Mouse (Mus musculus): ENCODE measurements at regions not wholly inside any gene's neighbourhood (a gene's known extent, or its start where the extent isn't known, plus 50 kb on each side); places are given as distances from the start of the nearest gene placed in this dataset.
"Not testable (repeated sequence)": the region's sequence is repeated elsewhere in the genome, so short reads cannot be mapped to it uniquely, and the experiment has no call there.

DNA sequence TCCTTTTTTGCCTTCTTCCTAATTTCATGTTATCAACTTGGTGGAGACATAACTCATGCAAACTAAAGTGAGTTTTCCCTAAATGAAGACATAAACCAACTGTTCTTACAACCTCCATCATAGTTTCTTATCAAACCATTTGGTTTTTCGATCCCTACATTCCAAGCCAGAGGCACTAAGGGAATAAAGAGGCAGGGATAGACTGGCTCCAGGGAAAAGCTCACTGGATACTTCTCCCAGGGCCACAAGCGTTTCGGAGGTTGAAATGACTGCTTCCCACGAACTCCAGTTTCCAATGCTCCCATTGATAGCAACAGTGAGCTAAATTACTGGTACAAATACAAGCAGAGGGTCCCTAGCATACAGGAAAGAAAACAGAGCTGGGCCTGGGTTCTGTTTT is 178.4 kb upstream of the Otx2 start:
- no peak for DNase-seq (ENCODE audit: low read depth, low spot score)

DNA sequence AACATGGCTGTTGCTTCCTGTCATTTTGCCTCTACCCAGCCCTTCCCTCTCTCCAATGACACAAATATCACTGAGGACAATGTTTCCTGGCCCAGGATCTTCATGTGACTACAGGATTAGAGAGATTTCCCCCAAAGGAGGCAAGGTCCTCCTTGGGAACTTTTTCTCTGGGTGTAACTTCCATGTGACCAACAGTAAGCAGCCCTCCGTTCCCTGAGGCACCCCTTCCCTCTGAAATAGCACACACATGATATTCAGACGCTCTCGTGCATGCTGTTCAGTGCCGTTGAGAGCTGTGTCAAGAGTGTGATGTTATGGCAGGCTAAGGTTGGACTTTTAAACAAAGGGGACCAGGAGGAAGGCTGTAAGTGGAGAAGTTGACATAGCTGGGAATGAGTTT is 169.2 kb upstream of the Otx2 start:
- DNase-seq (ENCODE audit: low read depth, low spot score), result no peak

DNA sequence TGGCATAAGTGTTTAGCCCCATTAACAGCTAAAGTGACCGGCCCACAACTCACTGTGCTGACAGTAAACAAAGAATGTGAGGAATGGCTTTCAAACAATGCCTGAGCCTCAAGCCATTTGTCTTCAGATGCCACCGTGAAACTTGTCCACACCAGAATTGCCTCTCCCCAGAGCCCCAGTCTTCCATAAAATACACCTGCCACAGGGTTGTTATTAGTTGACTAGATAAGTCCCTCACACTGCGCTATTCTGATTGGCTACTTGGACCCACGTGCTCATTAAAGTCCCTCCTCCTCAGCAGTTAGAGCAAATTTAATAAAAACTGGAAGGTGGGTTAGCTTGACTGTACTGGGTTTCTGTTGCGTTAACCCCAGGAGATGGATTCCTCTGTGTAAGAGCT is 167.7 kb upstream of the Otx2 start:
- no peak for DNase-seq (ENCODE audit: low read depth, low spot score)

DNA sequence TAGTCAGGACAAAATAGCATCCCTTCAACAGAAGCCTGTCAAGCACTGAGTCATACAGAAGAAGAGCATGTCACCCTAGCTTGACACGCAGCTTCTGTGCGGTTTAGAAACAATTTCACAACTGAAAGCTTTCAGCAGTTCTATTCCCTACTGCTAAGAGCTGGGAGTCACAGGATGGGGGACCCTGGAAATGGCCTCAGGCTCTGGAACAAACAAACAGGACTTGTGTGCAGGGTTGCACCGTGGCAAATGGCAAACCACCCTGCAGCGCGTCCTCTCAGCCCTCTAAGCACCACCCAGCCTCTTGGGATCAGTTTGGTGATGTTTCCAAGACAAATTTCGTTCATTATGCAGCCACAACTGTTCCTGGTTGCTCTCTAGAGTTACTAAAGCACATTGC is 163.6 kb upstream of the Otx2 start:
- no peak for DNase-seq (ENCODE audit: low read depth, low spot score)

DNA sequence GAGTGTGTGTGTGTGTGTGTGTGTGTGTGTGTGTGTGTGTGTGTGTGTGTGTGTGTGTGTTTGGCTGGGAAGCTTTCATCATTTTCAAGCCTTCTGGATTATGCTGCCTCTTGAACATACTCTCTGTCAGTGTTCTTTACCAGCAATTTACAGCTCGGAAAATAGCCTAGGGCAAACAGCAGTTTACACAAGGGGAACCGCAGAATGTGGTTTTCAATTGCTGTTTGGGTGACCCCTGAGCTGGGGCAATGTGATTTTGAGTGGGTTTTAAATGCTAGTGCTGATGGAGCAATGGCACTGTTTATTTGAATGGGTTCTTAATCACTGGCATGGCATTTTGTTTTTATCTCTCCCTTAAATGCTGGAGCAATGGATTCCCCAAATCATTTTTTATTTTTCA is 162.5 kb upstream of the Otx2 start:
- DNase-seq (ENCODE audit: low read depth, low spot score), result no peak

DNA sequence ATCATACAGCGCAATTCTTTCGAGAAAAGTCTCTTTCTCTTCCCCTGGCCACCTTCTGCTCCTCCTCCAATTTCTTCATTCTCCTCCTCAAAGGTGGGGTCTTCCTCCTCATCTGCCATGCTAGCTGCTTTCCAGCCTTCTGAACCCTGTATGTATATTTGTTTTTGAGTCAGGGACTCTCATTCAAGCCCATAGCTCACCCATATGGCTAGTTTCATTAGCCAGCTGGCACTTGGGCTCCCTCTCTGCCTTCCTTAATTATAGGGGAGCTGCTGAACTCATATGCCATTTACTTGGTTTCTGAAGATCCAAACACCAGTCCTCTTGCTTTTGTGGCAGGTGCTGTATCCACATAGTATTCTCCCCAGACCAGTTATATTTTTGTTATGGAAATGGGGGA is 160.8 kb upstream of the Otx2 start:
- DNase-seq (ENCODE audit: low read depth, low spot score), result no peak

DNA sequence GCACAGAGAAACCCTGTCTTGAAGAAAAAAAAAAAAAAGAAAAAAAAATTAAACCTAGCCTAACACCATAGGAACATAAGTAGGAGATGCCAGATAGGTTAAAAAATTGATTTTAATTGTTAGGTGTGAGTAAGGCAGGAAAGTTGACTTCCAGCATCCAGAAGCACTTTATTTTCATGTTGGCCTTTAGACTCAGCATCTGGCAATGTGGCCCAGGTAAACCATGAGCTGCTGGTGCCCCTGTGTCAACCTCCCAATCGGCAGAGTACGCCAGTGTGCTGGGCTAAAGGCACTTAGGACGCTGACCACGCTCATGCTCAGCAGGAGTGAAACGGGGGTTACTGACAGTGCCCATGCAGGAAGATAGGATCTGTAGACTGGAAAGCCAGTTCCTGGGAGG is 152.8 kb upstream of the Otx2 start:
- DNase-seq (ENCODE audit: low read depth, low spot score), result no peak

DNA sequence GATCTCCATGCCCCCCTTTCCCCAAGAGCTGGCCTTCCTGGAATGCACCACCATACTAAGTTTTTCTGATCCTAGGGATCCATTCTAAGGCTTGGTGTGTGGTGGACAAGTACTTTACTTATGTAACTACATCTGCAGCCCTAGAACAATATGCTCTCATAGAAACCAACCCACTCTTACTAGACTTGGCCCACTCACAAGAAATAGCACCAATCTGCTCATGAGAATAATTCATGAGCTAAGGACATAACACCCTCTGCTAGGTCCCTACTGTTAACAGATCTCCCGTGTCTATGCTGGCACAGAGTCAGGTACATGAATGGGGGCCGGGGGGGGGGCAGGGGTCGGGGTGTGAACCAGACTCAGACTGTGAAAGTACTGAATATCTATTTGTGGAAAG is 150.8 kb upstream of the Otx2 start:
- peak; percentile 53 for DNase-seq (ENCODE audit: low read depth, low spot score)

DNA sequence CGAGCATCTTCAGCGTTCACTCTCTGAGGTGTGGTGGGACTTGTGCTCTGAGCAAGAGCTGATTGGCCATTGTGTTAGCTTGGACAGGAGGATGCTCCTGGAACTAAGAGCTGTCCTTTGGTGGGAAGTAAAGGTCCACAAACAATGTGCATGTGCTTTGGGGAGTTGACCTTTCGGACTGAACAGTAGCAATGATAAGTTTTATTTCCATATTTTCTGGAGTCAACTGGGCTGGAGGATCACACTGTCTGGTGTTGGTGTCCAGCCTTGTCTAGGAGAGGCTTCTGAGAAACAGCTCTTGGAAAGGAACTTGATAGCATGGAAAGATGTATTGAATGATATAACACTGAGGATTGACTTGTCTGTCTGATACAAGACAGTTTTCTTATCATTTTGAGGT is 142.3 kb upstream of the Otx2 start:
- no peak for DNase-seq (ENCODE audit: low read depth, low spot score)

DNA sequence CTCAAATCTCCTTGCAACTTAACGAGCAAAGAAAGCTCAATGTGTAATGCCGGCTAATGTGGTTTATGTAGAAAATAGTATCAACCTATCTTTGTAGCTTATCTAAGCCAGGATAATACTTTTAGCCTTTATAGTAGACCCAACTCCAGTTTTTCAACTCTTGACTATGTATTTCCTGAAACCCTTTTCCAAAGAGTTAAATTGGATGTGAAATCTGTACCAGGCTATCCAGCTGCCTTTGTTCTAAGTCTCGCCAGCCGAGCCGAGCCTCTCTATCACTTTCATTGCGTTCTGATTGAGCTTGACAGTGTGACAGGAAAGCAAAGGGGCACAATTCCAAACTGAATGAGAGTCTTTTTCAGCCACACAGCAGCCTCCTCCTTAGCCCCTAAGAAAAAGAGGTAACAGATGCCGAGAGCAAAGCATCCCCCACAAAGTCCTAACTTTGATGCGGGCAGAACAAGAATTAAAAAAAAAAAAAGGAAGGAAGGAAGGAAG is 141.7 kb upstream of the Otx2 start:
- no peak for DNase-seq (ENCODE audit: low read depth, low spot score)

DNA sequence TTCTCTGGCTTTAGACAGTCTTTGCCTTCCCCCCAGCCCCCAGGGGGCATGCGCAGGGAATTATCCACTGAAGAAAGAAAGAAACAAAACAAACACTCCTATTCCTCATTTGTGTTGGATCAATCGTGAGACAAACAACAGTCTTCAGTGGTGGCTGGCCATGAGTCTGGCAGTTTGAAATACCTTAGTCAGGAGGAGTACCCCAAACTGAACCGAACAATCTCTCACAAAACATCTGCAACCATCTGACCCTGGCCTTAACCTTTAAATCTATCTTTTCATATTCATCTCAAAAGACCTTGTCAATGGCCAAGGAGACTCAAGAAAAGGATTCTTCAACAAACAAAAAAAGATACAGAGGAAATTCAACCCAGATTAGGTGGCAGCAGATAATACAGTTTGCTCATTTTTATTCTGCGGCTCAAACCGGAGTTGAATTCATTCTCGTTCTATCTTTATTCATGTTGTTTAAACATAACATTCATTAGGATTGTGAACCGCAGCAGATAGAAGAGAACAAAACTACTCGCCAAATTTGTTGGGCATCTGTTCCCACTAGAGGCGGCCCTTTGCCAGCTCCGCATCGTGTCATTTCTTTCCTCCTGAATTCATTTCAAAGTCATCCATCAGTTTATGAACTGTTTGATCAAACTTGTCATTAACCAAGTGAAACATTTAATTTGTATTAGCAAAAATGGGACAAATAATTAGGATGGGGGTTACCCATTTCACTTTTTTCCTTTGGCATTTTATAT is 139.3 kb upstream of the Otx2 start:
- DNase-seq (ENCODE audit: low read depth, low spot score), result peak; percentile 10

DNA sequence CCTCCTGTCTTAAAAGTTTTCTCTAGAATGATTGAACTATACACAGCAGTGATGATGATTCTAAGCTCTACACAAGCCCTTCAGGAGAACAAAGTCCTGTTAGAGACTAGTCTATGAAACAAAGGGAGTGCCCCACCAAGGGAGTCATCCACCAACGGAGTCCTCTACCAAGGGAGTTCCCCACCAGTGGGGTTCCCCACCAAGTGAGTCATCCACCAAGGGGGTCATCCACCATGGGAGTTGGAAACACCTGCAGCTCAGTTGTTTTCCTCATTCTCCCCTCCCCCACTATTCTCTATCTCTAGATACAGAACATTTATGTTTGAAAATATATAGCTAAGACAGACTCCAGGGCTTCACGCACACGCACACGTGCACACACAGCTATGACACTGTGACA is 130.5 kb upstream of the Otx2 start:
- DNase-seq (ENCODE audit: low read depth, low spot score), result no peak

DNA sequence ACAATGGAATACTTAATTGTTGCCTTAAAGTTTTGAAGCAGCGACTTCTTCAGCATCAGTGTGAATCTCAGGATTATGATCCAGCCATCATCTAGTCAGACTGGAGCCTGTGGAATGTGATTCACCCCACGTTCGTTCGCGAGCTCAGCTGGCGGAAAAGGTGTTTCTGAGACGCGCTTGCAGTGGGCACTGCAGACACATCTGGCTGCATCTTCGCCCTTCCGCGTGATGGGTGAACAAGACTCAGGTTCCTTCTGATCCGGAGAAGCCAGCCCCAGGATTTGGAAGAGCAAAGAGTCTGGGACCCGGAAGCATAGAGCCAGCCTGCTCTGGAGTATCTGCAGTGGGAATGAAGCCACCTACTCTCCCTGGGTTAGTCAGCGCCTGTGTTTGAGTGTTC is 127.7 kb upstream of the Otx2 start:
- no peak for DNase-seq (ENCODE audit: low read depth, low spot score)

DNA sequence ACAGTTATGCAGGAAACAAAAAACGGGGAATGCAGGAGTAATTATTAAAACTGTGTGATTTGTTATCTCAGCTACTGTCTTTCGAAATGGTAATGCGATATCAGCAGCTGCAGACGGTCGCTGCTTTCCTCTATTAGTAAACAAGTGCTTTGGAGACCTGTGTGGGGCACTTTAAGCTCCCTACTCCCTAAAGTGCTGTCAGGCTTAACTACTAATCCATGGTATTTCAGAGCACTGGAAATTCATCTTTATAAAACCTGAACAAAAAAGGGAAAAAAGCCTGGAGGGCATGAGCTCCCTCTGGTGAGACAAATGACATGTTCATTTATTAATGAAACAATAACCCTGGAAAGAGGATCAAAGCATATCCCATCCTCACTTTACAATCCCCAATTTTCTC is 127.2 kb upstream of the Otx2 start:
- DNase-seq (ENCODE audit: low read depth, low spot score), result no peak

DNA sequence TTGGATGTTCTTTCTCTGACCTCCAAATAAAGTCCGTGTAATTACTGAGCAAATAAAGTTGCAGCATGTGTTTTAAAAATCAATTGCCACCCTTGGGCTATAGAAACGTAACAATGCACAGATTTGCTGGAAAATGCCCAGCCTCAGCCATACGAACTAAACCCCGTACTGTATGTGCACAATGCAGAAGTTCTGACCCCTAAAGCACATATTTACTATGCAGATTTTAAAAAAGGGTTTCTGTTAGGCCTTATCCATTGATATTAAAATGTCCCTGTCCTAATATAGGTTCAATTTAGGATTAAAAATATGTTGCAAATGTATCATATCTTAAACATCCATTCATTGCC is 126.5 kb upstream of the Otx2 start:
- no peak for DNase-seq (ENCODE audit: low read depth, low spot score)

DNA sequence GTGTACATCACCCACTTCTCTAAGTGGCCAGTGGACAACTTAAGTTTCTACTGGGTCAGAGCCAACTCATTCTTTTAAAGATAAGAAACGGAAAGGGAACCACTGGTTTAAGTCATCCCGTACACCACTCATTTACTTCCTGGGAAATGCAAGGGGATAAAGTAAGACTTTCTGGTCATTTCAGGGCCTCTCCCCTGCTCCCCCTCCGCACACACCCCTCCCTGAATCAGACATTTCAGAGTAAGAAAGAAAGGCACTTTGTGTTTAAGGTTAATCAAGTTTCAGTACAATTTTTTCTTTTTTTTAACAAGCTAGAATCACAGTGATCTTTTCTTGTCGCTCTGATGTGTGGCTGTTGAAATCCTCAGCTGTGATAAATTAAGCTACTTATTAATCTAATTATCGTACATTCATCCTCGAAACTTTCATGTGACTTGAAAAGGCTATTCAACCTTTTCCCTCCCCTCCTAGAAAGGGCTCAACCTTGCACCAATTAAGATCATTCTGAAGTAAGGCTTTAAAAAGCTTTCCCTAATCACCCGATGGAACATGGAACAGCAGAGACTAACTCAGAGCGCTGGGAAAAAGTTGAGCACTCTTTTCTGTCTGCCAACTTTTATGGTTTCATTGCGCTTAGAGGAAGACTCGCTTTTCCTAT is 126.0 kb upstream of the Otx2 start:
- DNase-seq (ENCODE audit: low read depth, low spot score), result no peak

DNA sequence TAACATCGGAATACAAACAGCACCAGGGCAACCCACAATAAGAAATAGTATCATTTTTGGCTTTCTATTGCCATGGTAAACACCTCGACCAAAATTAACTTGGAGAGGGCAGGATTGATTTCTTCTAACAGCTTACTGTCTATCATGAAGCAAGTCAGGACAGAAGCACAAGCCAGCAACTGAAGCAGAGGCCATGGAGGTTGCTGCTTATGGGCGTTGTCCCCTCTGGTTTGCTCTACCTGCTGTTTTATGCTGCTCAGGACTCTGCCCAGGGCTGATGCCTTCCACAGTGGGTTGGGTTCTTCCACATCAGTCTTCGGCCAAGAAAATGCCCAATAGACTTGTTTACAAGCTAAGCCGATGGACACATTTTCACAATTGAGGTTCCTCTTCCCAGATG is 117.9 kb upstream of the Otx2 start:
- DNase-seq (ENCODE audit: low read depth, low spot score), result no peak

DNA sequence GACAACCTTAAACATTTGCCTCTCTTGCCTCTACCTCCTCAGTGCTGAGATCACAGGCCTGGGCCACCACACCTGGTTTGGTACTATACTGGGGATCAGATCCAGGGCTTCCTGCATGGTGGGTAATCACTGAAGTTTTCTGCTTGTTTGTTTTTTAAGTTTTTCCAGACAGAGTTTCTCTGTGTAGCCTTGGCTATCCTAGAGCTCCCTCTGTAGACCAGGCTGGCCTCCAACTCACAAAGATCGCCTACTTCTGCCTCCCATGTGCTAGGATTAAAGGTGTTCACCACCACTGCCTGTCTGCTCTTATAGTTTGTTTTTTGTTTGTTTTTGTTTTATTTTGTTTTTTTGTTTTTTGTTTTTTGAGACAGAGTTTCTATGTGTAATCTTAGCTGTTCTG is 105.7 kb upstream of the Otx2 start:
- DNase-seq (ENCODE audit: low read depth, low spot score), result no peak

DNA sequence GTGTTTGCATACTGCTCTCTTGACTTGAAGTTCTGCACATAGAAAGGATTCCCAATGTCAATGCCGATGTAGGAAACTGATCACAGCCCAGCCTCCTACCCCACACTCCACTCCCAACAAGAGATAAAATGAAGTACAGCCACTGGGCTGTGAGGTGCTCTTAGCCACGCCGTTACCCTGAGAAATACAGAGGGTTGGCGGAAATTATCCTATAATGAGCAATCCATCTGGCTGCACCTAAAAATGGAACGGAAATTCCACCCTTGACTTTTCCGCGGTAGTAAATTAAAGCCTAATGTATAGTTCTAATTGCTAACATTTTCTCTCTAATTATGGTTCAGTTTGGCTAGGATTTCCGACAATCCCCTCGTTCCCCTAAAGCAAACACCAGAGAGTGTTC is 97.2 kb upstream of the Otx2 start:
- DNase-seq (ENCODE audit: low read depth, low spot score), result peak; percentile 5

DNA sequence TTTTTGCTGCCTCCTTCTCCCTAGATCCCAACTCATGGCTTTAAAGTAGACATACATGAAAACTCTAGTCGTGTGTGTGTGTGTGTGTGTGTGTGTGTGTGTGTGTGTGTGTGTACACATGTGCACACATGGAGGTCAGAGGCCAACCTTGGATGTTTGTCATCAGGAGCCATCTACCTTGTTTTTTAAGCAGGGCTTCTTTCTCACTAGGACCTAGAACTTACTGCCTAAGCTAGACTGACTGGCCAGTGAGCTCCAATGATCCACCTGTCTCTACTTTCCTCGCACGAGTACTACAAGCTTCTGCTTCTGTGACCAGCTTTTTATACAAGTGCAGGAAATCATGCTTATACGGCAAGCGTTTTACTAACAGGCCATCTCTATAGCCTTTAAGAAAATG is 89.1 kb upstream of the Otx2 start:
- no peak for DNase-seq (ENCODE audit: low read depth, low spot score)

DNA sequence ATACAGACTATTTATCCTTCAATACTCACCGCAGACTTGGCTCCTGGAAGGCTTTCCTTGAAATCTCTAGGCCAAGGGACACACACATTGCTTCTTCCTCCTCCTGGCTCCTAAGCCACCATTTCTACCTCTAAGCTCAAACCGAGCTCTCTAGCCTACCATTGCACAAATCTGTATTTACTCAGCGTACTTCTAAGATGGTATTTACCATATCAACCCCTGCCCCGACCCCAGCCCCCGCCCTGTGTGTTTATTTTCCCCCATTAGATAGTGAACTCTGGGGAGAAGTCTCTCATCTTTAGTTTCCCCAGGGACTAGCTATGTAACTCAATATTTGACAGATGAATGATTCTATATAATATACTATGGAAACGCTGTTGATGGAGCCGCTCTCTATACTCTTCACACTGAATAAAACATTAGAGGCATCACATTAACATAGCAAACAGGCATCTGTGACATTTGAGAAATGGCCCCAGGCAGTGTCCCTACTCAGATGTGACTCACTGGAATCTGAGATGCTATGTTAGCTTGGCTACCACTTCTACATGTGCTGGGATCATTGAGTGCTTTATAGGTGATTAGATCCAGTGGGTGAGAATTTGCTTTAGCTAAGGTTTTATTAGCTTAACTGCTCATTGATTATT is 87.5 kb upstream of the Otx2 start:
- no peak for DNase-seq (ENCODE audit: low read depth, low spot score)

DNA sequence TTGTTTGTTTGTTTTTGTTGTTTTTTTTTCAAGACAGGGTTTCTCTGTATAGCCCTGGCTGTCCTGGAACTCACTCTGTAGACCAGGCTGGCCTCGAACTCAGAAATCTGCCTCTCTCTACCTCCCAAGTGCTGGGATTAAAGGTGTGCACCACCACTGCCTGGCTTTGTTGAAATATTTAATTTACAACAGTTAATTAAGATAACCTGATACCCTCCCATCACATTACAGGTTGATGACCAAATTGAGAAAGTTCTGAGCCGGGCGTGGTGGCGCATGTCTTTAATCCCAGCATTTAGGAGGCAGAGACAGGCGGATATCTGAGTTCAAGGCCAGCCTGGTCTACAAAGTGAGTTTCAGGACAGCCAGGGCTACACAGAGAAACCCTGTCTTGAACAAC is 81.5 kb upstream of the Otx2 start:
- not testable (repeated sequence) for DNase-seq (ENCODE audit: low read depth, low spot score)

DNA sequence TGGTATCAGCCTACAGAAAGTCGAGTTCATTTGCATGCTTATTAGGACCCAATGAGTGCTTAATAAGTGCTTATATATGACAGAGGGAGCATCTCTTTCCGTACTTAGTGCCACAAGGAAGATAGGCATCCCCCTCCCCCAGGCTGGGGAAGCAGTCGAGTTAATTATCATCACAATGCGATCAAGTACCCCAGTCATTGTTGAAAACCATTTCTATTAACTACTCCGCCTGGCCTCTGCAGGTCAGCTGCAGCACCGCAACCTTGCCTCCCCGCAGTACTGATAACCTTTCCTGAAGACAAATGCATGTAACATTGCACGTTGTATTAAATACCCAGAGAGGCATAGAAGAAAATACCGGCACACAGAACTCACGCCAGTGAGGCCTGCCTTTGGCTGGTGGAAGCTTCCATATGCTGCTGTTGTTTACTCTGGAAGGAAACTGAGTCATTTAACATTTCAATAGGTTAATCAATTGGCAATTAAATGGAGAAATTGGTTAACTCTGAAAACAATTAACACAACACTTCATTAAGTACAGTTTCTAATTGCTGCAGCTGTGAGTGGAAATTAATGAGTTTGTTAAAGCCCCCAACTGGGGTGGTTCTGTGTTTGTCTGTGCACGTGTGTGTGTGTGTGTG is 80.6 kb upstream of the Otx2 start:
- no peak for DNase-seq (ENCODE audit: low read depth, low spot score)
